ENCODE assay signal across 7 mouse cellular contexts in genomic region chr5:110363179-110363821, GRCm38 (mm10). TPM values are rescaled to one million over a fixed set of nuclear protein-coding genes. Genes with fewer than 3 reads are reported as not detected.
DNase-seq lines count a peak whose midpoint lies in the region; ATAC-seq and TF ChIP-seq lines count a peak whose summit lies in the region.

No protein-coding gene starts in this region.

- intact Hi-C loops in left cerebral cortex, postnatal 4 days (cut with DNase I), result no loop called here

- peak overlapping the region; percentile 74 for H3K9ac ChIP-seq in intestine, embryonic 16.5 days (ENCODE audit: low read depth, low read length)
- peak overlapping the region; percentile 68 for H3K9ac ChIP-seq in midbrain, embryonic 11.5 days (ENCODE audit: low read length)

- peak; percentile 42; the same call in 1 of the 2 replicates for TF ChIP-seq CTCF in small intestine, adult 2 months (IDR thresholded peaks at IDR 0.05; ENCODE audit: extremely low read depth, insufficient read length, insufficient replicate concordance, low read depth, low read length)

- no peaks in the 10 kb centered on the region for H3K27me3 ChIP-seq in intestine, embryonic 16.5 days (replicated peaks; ENCODE audit: control insufficient read depth, insufficient read depth, low read length)
- H3K27me3 ChIP-seq in midbrain, embryonic 11.5 days (ENCODE audit: control insufficient read depth, insufficient read depth, low read length), result no peaks in the 10 kb centered on the region
- H3K27me3 ChIP-seq in small intestine, adult 2 months (ENCODE audit: control insufficient read depth, insufficient read depth, low read length), result no peaks in the 10 kb centered on the region

- WGBS in intestine, embryonic 16.5 days, result 4% methylated on average over 57 of the region's 72 CpGs
- WGBS in midbrain, embryonic 11.5 days, result 1% methylated on average over 61 of the region's 72 CpGs
- 8% methylated on average over 72 of the region's 72 CpGs for WGBS in small intestine, adult 2 months

- peak; percentile 94 for ATAC-seq in granulocyte monocyte progenitor cell, adult 5-6 weeks (replicated peaks; ENCODE audit: poor library complexity, severe bottlenecking)
- peak; percentile 94 for ATAC-seq in intestine, embryonic 16.5 days
- peak; percentile 90 for ATAC-seq in midbrain, embryonic 11.5 days (ENCODE audit: low FRiP score)

- H3K36me3 ChIP-seq in intestine, embryonic 16.5 days (ENCODE audit: control insufficient read depth, insufficient read depth, low read length), result no peaks in the 10 kb centered on the region
- H3K36me3 ChIP-seq in midbrain, embryonic 11.5 days (ENCODE audit: control insufficient read depth, insufficient read depth, low read length), result no peaks in the 10 kb centered on the region
- peaks cover 10% of the 10 kb centered on the region for H3K36me3 ChIP-seq in small intestine, adult 2 months (ENCODE audit: control insufficient read depth, insufficient read depth, low read length)

- peak overlapping the region; percentile 58 for H3K27ac ChIP-seq in intestine, embryonic 16.5 days (ENCODE audit: low read length)
- no peak overlapping the region for H3K27ac ChIP-seq in midbrain, embryonic 11.5 days (ENCODE audit: low read depth, low read length)
- no peak overlapping the region for H3K27ac ChIP-seq in small intestine, adult 2 months (ENCODE audit: insufficient read depth, low read depth, low read length)

- H3K9me3 ChIP-seq in intestine, embryonic 16.5 days (ENCODE audit: control insufficient read depth, low read length), result no peaks in the 10 kb centered on the region
- H3K9me3 ChIP-seq in midbrain, embryonic 11.5 days (ENCODE audit: control insufficient read depth, low read length), result no peaks in the 10 kb centered on the region

- peak; percentile 92 for DNase-seq in adrenal gland, postnatal 14 days
- DNase-seq in embryo, embryonic 11.5 days (ENCODE audit: low read depth, low spot score), result peak; percentile 68
- DNase-seq in left cerebral cortex, postnatal 4 days, result peak; percentile 59
- peak; percentile 99 for DNase-seq in midbrain, embryonic 11.5 days (ENCODE audit: low spot score, missing footprints)

- TF ChIP-seq POLR2A in small intestine, adult 2 months (IDR thresholded peaks at IDR 0.05; ENCODE audit: low read depth, low read length), result no peak

- peak overlapping the region; percentile 98 for H3K4me2 ChIP-seq in intestine, embryonic 16.5 days (ENCODE audit: low read depth, low read length)
- H3K4me2 ChIP-seq in midbrain, embryonic 11.5 days, result peak overlapping the region; percentile 86

- peak overlapping the region; percentile 60 for H3K4me3 ChIP-seq in intestine, embryonic 16.5 days (ENCODE audit: low read length)
- H3K4me3 ChIP-seq in midbrain, embryonic 11.5 days (ENCODE audit: low read depth, low read length), result peak overlapping the region; percentile 41
- peak overlapping the region; percentile 64 for H3K4me3 ChIP-seq in small intestine, adult 2 months (ENCODE audit: low read depth, low read length)

- H3K4me1 ChIP-seq in intestine, embryonic 16.5 days (ENCODE audit: control insufficient read depth, insufficient read depth, low read length), result peaks cover 4% of the 10 kb centered on the region; the same call in 1 of the 2 replicates
- H3K4me1 ChIP-seq in midbrain, embryonic 11.5 days (ENCODE audit: control insufficient read depth, insufficient read depth, low read length), result peaks cover 3% of the 10 kb centered on the region; the same call in 1 of the 2 replicates
- peaks cover 7% of the 10 kb centered on the region for H3K4me1 ChIP-seq in small intestine, adult 2 months (ENCODE audit: control insufficient read depth, insufficient read depth, insufficient read length, low read length)

RNA-seq across cellular contexts. Expression of gene Lrcol1, which starts 18.8 kb away (rescaled TPM):
- total RNA-seq in adrenal gland, postnatal 14 days (2021), result not detected in 2 replicates
- not detected in 2 replicates for total RNA-seq in granulocyte monocyte progenitor cell, adult 5-6 weeks (2014; fragmentation: Nextera tagmentation)
- not detected in 2 replicates for total RNA-seq in granulocyte monocyte progenitor cell, adult 5-6 weeks (2017)
- not detected in 2 replicates for polyA plus RNA-seq in intestine, embryonic 16.5 days (2015; fragmentation: Nextera tagmentation; extraction: Ambion mirVana)
- total RNA-seq in left cerebral cortex, postnatal 4 days (2021), result not detected
- polyA plus RNA-seq in midbrain, embryonic 11.5 days (2014; fragmentation: Nextera tagmentation; extraction: Ambion mirVana), result not detected in 2 replicates
- not detected in 2 replicates for polyA plus RNA-seq in small intestine, adult 2 months (2012; rRNA removed)

RNA-seq across cellular contexts. Expression of gene P2rx2, which starts 20.3 kb away (rescaled TPM):
- total RNA-seq in adrenal gland, postnatal 14 days (2021), result 0.48 and 1.2 TPM in 2 replicates
- not detected in 2 replicates for total RNA-seq in granulocyte monocyte progenitor cell, adult 5-6 weeks (2014; fragmentation: Nextera tagmentation)
- not detected in 2 replicates for total RNA-seq in granulocyte monocyte progenitor cell, adult 5-6 weeks (2017)
- 1.2 and 1.4 TPM in 2 replicates for polyA plus RNA-seq in intestine, embryonic 16.5 days (2015; fragmentation: Nextera tagmentation; extraction: Ambion mirVana)
- 10 to 100 TPM; 12.5 to 15.0 TPM for total RNA-seq in left cerebral cortex, postnatal 4 days (2021)
- 0.88 and 0.92 TPM in 2 replicates for polyA plus RNA-seq in midbrain, embryonic 11.5 days (2014; fragmentation: Nextera tagmentation; extraction: Ambion mirVana)
- polyA plus RNA-seq in small intestine, adult 2 months (2012; rRNA removed), result 1.2 and 2.3 TPM in 2 replicates
